In the genomic region with DNA sequence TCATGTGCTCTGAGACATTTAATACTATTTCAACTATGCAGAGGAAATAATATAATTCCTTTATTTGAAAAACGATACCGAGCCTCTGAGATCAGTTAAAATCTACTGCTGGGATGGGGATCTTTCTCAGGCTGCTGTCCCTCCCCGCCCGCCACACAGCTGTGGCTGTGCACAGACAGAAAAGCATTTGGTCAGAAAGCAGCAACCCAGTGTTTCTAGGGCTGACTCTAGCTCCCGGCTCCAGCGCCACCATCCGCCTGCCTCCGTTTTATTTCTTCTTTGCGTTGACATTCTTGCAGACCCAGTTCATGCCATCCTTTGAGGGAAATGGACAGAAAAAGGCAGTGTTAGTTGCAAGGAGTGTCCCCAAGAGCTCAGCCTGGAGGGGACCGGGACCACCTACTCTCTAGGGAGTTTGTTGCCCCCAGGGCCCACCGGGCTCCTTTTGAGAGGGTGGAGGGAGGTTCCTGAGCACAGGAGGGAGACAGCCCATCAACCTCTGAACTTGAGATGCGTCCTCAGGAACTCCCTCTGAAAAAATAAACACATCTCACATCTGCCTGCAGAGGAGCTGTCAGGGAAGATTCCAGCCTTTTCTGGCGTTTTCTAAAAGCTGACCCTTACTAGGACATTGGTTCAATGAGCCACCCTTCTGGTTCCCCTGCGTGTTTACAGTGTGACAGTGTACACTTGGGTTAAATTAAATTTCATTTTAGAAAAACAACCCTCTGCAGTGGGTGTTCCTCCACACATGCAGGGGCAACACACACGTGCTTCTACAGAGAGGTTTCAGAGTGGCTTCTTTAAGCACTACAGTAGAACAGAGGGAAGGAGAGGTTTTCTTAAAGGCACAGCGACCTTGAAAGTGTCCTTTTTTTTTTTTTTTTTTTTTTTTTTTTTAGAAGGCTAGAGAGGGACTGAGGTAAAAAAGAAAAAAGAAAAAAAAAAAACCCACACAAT, we compare ENCODE assay signal across 8 mouse cellular contexts. TPM values are rescaled to one million over a fixed set of nuclear protein-coding genes. Genes with fewer than 3 reads are reported as not detected.
DNase-seq lines count a peak whose midpoint lies in the region; ATAC-seq and TF ChIP-seq lines count a peak whose summit lies in the region.

No protein-coding gene starts in this region.

- no peak overlapping the region for H3K9ac ChIP-seq in lung, embryonic 14.5 days
- H3K9ac ChIP-seq in embryonic facial prominence, embryonic 11.5 days (replicated peaks; ENCODE audit: low read length): no peak overlapping the region; the same call in 1 of the 2 replicates
- no peak overlapping the region; the same call in 1 of the 2 replicates for H3K9ac ChIP-seq in hindbrain, embryonic 11.5 days (ENCODE audit: low read depth, low read length)
- H3K9ac ChIP-seq in liver, embryonic 14.5 days (replicated peaks): no peak overlapping the region; the same call in 1 of the 2 replicates

- TF ChIP-seq EP300 in liver, embryonic 14.5 days (IDR thresholded peaks at IDR 0.05; ENCODE audit: low read depth): no peak

- no peak for ATAC-seq in lung, embryonic 14.5 days (ENCODE audit: insufficient read depth)
- no peak for ATAC-seq in embryonic facial prominence, embryonic 11.5 days (replicated peaks; ENCODE audit: insufficient number of reproducible peaks, low FRiP score, low TSS enrichment, low read depth)
- no peak for ATAC-seq in hindbrain, embryonic 11.5 days (ENCODE audit: low FRiP score)
- ATAC-seq in liver, embryonic 14.5 days (ENCODE audit: insufficient read depth): no peak

- peak overlapping the region; percentile 78 for H3K27ac ChIP-seq in lung, embryonic 14.5 days (ENCODE audit: low read depth)
- H3K27ac ChIP-seq in embryonic facial prominence, embryonic 11.5 days (replicated peaks; ENCODE audit: low read depth, low read length): peak overlapping the region; percentile 87
- H3K27ac ChIP-seq in hindbrain, embryonic 11.5 days (ENCODE audit: low read depth, low read length): peak overlapping the region; percentile 89
- no peak overlapping the region for H3K27ac ChIP-seq in liver, embryonic 14.5 days

- H3K36me3 ChIP-seq in lung, embryonic 14.5 days (ENCODE audit: insufficient read depth): 0 out of 2 replicates have a peak, but pooled peaks cover 3% of the 10 kb centered on the region
- no peaks in the 10 kb centered on the region for H3K36me3 ChIP-seq in embryonic facial prominence, embryonic 11.5 days (replicated peaks; ENCODE audit: control insufficient read depth, insufficient read depth, low read depth, low read length)
- H3K36me3 ChIP-seq in hindbrain, embryonic 11.5 days (ENCODE audit: control insufficient read depth, insufficient read depth, low read length): no peaks in the 10 kb centered on the region
- no peaks in the 10 kb centered on the region for H3K36me3 ChIP-seq in liver, embryonic 14.5 days (replicated peaks; ENCODE audit: control insufficient read depth, insufficient read depth, low read depth)

- WGBS in lung, embryonic 14.5 days: 8% methylated on average over 16 of the region's 16 CpGs
- 3% methylated on average over 16 of the region's 16 CpGs for WGBS in embryonic facial prominence, embryonic 11.5 days
- whole genome bisulfite sequencing in hindbrain, embryonic 11.5 days: 6% methylated on average over 16 of the region's 16 CpGs
- WGBS in liver, embryonic 14.5 days (ENCODE audit: insufficient replicate concordance): 27% methylated on average over 16 of the region's 16 CpGs

- H3K4me2 ChIP-seq in lung, embryonic 14.5 days: peak overlapping the region; percentile 65
- H3K4me2 ChIP-seq in embryonic facial prominence, embryonic 11.5 days (ENCODE audit: low read depth, low read length): peak overlapping the region; percentile 10
- H3K4me2 ChIP-seq in hindbrain, embryonic 11.5 days (replicated peaks; ENCODE audit: low read depth, low read length): no peak overlapping the region
- peak overlapping the region; percentile 37 for H3K4me2 ChIP-seq in liver, embryonic 14.5 days (ENCODE audit: low read depth)

- no peaks in the 10 kb centered on the region for H3K9me3 ChIP-seq in lung, embryonic 14.5 days (ENCODE audit: low read depth, low read length)
- H3K9me3 ChIP-seq in embryonic facial prominence, embryonic 11.5 days (replicated peaks; ENCODE audit: control insufficient read depth, low read length): no peaks in the 10 kb centered on the region
- no peaks in the 10 kb centered on the region for H3K9me3 ChIP-seq in hindbrain, embryonic 11.5 days (ENCODE audit: control insufficient read depth, low read length)
- H3K9me3 ChIP-seq in liver, embryonic 14.5 days (ENCODE audit: control insufficient read depth, low read length): no peaks in the 10 kb centered on the region

- no peak overlapping the region for H3K4me3 ChIP-seq in lung, embryonic 14.5 days (ENCODE audit: low read depth, low read length)
- H3K4me3 ChIP-seq in embryonic facial prominence, embryonic 11.5 days (ENCODE audit: low read depth, low read length): no peak overlapping the region
- no peak overlapping the region for H3K4me3 ChIP-seq in hindbrain, embryonic 11.5 days (ENCODE audit: low read depth, low read length)
- H3K4me3 ChIP-seq in liver, embryonic 14.5 days (ENCODE audit: insufficient read depth in 1 of 2, low read depth in 2 of 2, low read length in 2 of 2): no peak overlapping the region

- no peaks in the 10 kb centered on the region for H3K27me3 ChIP-seq in lung, embryonic 14.5 days (ENCODE audit: insufficient read depth, low read length)
- no peaks in the 10 kb centered on the region for H3K27me3 ChIP-seq in embryonic facial prominence, embryonic 11.5 days (ENCODE audit: control insufficient read depth, insufficient read depth, low read length)
- H3K27me3 ChIP-seq in hindbrain, embryonic 11.5 days (ENCODE audit: control insufficient read depth, insufficient read depth, low read length): no peaks in the 10 kb centered on the region
- H3K27me3 ChIP-seq in liver, embryonic 14.5 days (ENCODE audit: control insufficient read depth, insufficient read depth, low read length): no peaks in the 10 kb centered on the region

- peak; percentile 25 for TF ChIP-seq CTCF in lung, embryonic 14.5 days (IDR thresholded peaks at IDR 0.05; ENCODE audit: low read depth)
- no peak for TF ChIP-seq CTCF in liver, embryonic 14.5 days (IDR thresholded peaks at IDR 0.05; ENCODE audit: low read depth)

- DNase-seq in lung, embryonic 14.5 days: peak; percentile 69
- DNase-seq in lung, postnatal 25 days (ENCODE audit: low spot score): no peak
- peak; percentile 60 for DNase-seq in embryonic facial prominence, embryonic 11.5 days (ENCODE audit: low spot score)
- peak; percentile 52 for DNase-seq in hindbrain, embryonic 11.5 days (ENCODE audit: low spot score)
- no peak for DNase-seq in liver, embryonic 14.5 days (ENCODE audit: low read depth in 3 of 3, low spot score in 3 of 3)
- DNase-seq in yolk sac, embryonic 10.5 days (ENCODE audit: low spot score): peak; percentile 34
- no peak for DNase-seq in left cerebral cortex, adult 11 months (ENCODE audit: low spot score)
- no peak for DNase-seq in testis, postnatal 10 days (ENCODE audit: low spot score)

- peaks cover 55% of the 10 kb centered on the region for H3K4me1 ChIP-seq in lung, embryonic 14.5 days (ENCODE audit: insufficient read depth)
- peaks cover 42% of the 10 kb centered on the region for H3K4me1 ChIP-seq in embryonic facial prominence, embryonic 11.5 days (ENCODE audit: control insufficient read depth, insufficient read depth, low read length)
- peaks cover 54% of the 10 kb centered on the region for H3K4me1 ChIP-seq in hindbrain, embryonic 11.5 days (replicated peaks; ENCODE audit: control insufficient read depth, insufficient read depth, low read length)
- peaks cover 20 to 37% of the 10 kb centered on the region in 2 experiments for H3K4me1 ChIP-seq in liver, embryonic 14.5 days (replicated peaks; ENCODE audit: control insufficient read depth in 2 of 2, insufficient read depth in 2 of 2, low read length in 1 of 2)

RNA-seq across cellular contexts. Expression of gene Trim8, which starts 29.8 kb away (rescaled TPM):
- 28.3 and 31.0 TPM in 2 replicates for polyA plus RNA-seq in lung, embryonic 14.5 days (2014; fragmentation: Nextera tagmentation; extraction: Ambion mirVana)
- 17.8 and 18.6 TPM in 2 replicates for polyA plus RNA-seq in embryonic facial prominence, embryonic 11.5 days (2014; fragmentation: Nextera tagmentation; extraction: Ambion mirVana)
- polyA plus RNA-seq in hindbrain, embryonic 11.5 days (2014; fragmentation: Nextera tagmentation; extraction: Ambion mirVana): 28.4 and 30.6 TPM in 2 replicates
- 7.3 and 7.7 TPM in 2 replicates for polyA plus RNA-seq in liver, embryonic 14.5 days (2012; rRNA removed)
- polyA plus RNA-seq in liver, embryonic 14.5 days (2014; fragmentation: Nextera tagmentation; extraction: Ambion mirVana): 7.5 and 10.1 TPM in 2 replicates

RNA-seq across cellular contexts. Expression of gene Arl3, which starts 41.6 kb away (rescaled TPM):
- 78.6 and 85.4 TPM in 2 replicates for polyA plus RNA-seq in lung, embryonic 14.5 days (2014; fragmentation: Nextera tagmentation; extraction: Ambion mirVana)
- polyA plus RNA-seq in embryonic facial prominence, embryonic 11.5 days (2014; fragmentation: Nextera tagmentation; extraction: Ambion mirVana): 122 and 130 TPM in 2 replicates
- polyA plus RNA-seq in hindbrain, embryonic 11.5 days (2014; fragmentation: Nextera tagmentation; extraction: Ambion mirVana): 145 and 160 TPM in 2 replicates
- 14.7 and 27.6 TPM in 2 replicates for polyA plus RNA-seq in liver, embryonic 14.5 days (2012; rRNA removed)
- 17.1 and 17.6 TPM in 2 replicates for polyA plus RNA-seq in liver, embryonic 14.5 days (2014; fragmentation: Nextera tagmentation; extraction: Ambion mirVana)

RNA-seq across cellular contexts. Expression of gene Sfxn2, which starts 41.8 kb away (rescaled TPM):
- 22.2 and 24.9 TPM in 2 replicates for polyA plus RNA-seq in lung, embryonic 14.5 days (2014; fragmentation: Nextera tagmentation; extraction: Ambion mirVana)
- polyA plus RNA-seq in embryonic facial prominence, embryonic 11.5 days (2014; fragmentation: Nextera tagmentation; extraction: Ambion mirVana): 13.6 and 14.7 TPM in 2 replicates
- polyA plus RNA-seq in hindbrain, embryonic 11.5 days (2014; fragmentation: Nextera tagmentation; extraction: Ambion mirVana): 9.3 and 11.1 TPM in 2 replicates
- 5.8 and 7.4 TPM in 2 replicates for polyA plus RNA-seq in liver, embryonic 14.5 days (2012; rRNA removed)
- polyA plus RNA-seq in liver, embryonic 14.5 days (2014; fragmentation: Nextera tagmentation; extraction: Ambion mirVana): 15.0 and 15.9 TPM in 2 replicates

Comparison
In these comparisons a context has a peak if more than half of its experiments do, and no peak if none do; other contexts are left out.
1. DNase-seq: peak in lung, embryonic 14.5 days (single experiment), embryonic facial prominence, embryonic 11.5 days (single experiment), hindbrain, embryonic 11.5 days (single experiment) and yolk sac, embryonic 10.5 days (single experiment); none in lung, postnatal 25 days (single experiment), liver, embryonic 14.5 days (0 of 3), left cerebral cortex, adult 11 months (single experiment) and testis, postnatal 10 days (single experiment).